Mouse (Mus musculus) ES-Bruce4 (cell line): ENCODE data around the gene Lim2. TPM values are rescaled to one million over a fixed set of nuclear protein-coding genes. Genes with fewer than 3 reads are reported as not detected.

ENCODE experiments used
- H3K27ac ChIP-seq: 2 replicates; pipeline ENCODE4 v1.5.1; 2012; ENCODE audit warnings: low read length, inconsistent platforms; ENCODE audit not compliant: insufficient read depth
- H3K27me3 ChIP-seq: 2 replicates; pipeline ENCODE4 v1.6.1; 2012; ENCODE audit warnings: mild to moderate bottlenecking, low read length, inconsistent platforms; ENCODE audit not compliant: control insufficient read depth, poor library complexity, insufficient read depth, severe bottlenecking
- H3K36me3 ChIP-seq: 2 replicates; pipeline ENCODE4 v1.6.1; 2012; ENCODE audit warnings: inconsistent platforms, mild to moderate bottlenecking, low read length, moderate library complexity; ENCODE audit not compliant: control insufficient read depth, poor library complexity, insufficient read depth, severe bottlenecking
- H3K4me1 ChIP-seq: one replicate; pipeline ENCODE4 v1.8.1; 2011; ENCODE audit warnings: low read length; ENCODE audit not compliant: control insufficient read depth, insufficient read depth
- H3K4me3 ChIP-seq: 2 replicates; pipeline ENCODE4 v1.5.1; 2011; ENCODE audit warnings: low read depth, mild to moderate bottlenecking, low read length
- H3K9ac ChIP-seq: 2 replicates; pipeline ENCODE4 v1.6.1; 2012; ENCODE audit warnings: low read depth, mild to moderate bottlenecking, inconsistent platforms; ENCODE audit not compliant: poor library complexity, severe bottlenecking
- H3K9me3 ChIP-seq: replicated peaks from 2 replicates; pipeline ENCODE4 v1.6.1; 2012; ENCODE audit warnings: mild to moderate bottlenecking, low read length, inconsistent platforms; ENCODE audit not compliant: control insufficient read depth, poor library complexity, insufficient read depth, severe bottlenecking
- CTCF ChIP-seq: IDR thresholded peaks from one replicate; pipeline ENCODE4 v1.8.1; 2011; ENCODE audit warnings: low read depth, low read length
- EP300 ChIP-seq: IDR thresholded peaks from 2 replicates; pipeline ENCODE4 v1.6.1; 2011; ENCODE audit warnings: low read depth, low read length; ENCODE audit not compliant: insufficient read depth
- POLR2A ChIP-seq: IDR thresholded peaks from one replicate; pipeline ENCODE4 v1.8.1; 2011; ENCODE audit warnings: low read length; ENCODE audit not compliant: insufficient read depth
- polyA plus RNA-seq: library from polyadenylated mRNA; stranded (reverse); fragments of >200 nt; gene quantifications from 2 replicates; pipeline ENCODE4 v1.2.4, GENCODE M21; 2011; ENCODE audit warnings: low read depth; ENCODE audit not compliant: missing spikeins, insufficient read depth, insufficient read length

Lim2 gene
- polyA plus RNA-seq, 1 experiment: 0.27 TPM

DNA sequence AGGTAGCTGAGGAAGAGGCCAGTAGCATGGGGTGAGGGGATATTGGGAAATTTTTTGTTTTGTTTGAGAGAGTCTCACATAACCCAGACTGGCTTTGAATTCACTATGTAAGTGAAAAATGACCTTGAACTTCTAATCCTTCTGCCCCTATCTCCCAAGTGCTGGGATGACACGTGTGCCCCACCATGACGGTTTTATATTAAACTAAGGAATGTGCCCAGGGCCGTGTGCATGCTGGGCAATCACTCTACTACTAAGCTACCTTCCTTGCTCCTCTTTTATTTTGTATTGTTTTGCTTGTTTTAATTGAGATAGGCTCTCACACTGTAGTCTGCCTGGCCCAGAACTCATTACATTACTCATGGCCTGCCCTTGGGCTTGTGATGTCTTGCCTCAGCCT, 13.6 kb downstream of the Lim2 start:
- Histone ChIP-seq H3K27ac (no peak overlapping the region), H3K9ac (no peak overlapping the region), H3K4me1 (peaks cover 4% of the 10 kb centered on the region), H3K36me3 (no peaks in the 10 kb centered on the region), H3K4me3 (no peak overlapping the region), H3K9me3 (no peaks in the 10 kb centered on the region), H3K27me3 (no peaks in the 10 kb centered on the region)
- no peak for TF ChIP-seq POLR2A
- no peak for TF ChIP-seq EP300
- no peak for TF ChIP-seq CTCF

DNA sequence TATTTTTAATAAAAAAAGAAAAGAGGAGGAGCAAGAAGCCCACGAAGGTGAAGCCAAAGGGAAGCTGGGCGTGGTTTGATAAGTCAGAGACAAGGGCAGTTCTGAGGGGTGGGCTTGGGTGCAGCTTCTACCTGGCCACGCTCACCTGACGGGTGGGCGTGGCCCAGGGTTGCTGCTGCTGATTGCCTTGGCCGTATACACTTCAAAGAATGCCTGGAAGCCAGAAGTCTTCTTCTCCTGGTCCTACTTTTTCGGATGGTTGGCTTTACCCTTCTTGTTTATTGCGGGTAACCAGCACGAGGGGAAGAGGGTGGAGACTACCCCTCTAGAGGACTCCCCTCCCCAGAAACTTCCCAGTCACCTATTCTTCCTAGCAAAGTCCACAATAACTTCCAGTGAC, 15.2 kb downstream of the Lim2 start:
- Histone ChIP-seq H3K4me3 (peak overlapping the region; percentile 80), H3K36me3 (no peaks in the 10 kb centered on the region), H3K9ac (peak overlapping the region; percentile 24; the same call in 1 of the 2 replicates), H3K27ac (peak overlapping the region; percentile 54), H3K9me3 (no peaks in the 10 kb centered on the region), H3K27me3 (no peaks in the 10 kb centered on the region), H3K4me1 (peaks cover 4% of the 10 kb centered on the region)
- TF ChIP-seq POLR2A: no peak
- no peak for TF ChIP-seq CTCF
- TF ChIP-seq EP300: no peak

GRCm38 (mm10) chr7:43443126-43443916, 15.9 kb downstream of the Lim2 start:
- Histone ChIP-seq H3K9me3 (no peaks in the 10 kb centered on the region), H3K27ac (peak overlapping the region; percentile 54), H3K4me1 (peaks cover 4% of the 10 kb centered on the region), H3K4me3 (peak overlapping the region; percentile 80), H3K27me3 (no peaks in the 10 kb centered on the region), H3K9ac (peak overlapping the region; percentile 24; the same call in 1 of the 2 replicates), H3K36me3 (no peaks in the 10 kb centered on the region)
- TF ChIP-seq EP300 (no peak), POLR2A (no peak), CTCF (no peak)

DNA sequence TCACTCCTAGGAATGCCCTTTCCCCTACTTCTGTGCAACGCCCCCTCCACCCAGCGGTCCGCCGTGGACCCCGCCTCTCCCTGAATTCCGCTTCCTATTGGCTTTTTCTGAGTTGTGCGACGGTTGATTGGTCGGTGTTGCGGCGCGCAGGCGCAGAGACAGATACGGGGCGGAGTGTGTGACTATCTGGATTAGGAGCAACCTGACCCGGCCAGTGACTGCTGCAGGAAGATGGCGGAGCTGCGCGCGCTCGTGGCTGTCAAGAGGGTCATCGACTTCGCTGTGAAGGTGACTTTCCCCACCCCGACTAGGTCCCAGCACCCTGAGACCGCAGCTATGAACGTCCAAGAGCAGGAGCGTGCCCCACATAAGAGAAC, 16.4 kb downstream of the Lim2 start, which contains the start of the genes Etfb and Gm45233:
Gene Etfb (plus strand): TSS at position 167 of the 377 bp plus-strand sequence.
Gene Gm45233 (plus strand): TSS at position 212 of the 377 bp plus-strand sequence.
- H3K27me3 ChIP-seq: no peaks in the 10 kb centered on the region
- no peaks in the 10 kb centered on the region for H3K36me3 ChIP-seq
- peak within 1 kb of the TSS; percentile 54 for H3K27ac ChIP-seq
- peak within 1 kb of the TSS; percentile 80 for H3K4me3 ChIP-seq
- H3K4me1 ChIP-seq: peaks cover 4% of the 10 kb centered on the region
- TF ChIP-seq CTCF (no peak), EP300 (no peak), POLR2A (peak; percentile 79)
- no peaks in the 10 kb centered on the region for H3K9me3 ChIP-seq
- peak within 1 kb of the TSS; percentile 59 for H3K9ac ChIP-seq

DNA sequence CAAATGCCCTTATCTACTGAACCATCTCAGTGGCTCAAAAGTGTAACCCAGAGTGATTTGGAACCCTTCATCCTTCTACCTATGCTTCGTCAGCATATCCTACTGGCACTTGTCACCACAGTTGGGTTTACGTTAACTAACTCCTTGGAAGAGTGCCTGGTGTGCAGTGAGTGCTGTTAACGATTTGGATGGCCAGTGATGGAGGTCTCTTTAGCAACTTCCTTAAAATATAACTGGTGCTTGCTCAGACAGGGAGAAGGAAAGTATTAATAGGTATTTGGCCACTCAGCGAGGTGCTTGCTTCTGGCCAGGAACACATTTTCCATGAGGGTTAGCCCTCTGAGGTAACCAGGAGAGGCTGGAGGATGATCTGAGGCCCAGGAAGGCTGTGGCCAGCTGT, 20.3 kb downstream of the Lim2 start:
- no peak overlapping the region for H3K27ac ChIP-seq
- H3K9ac ChIP-seq: no peak overlapping the region
- no peaks in the 10 kb centered on the region for H3K27me3 ChIP-seq
- no peak overlapping the region for H3K4me3 ChIP-seq
- H3K36me3 ChIP-seq: no peaks in the 10 kb centered on the region
- no peaks in the 10 kb centered on the region for H3K9me3 ChIP-seq
- H3K4me1 ChIP-seq: no peaks in the 10 kb centered on the region
- no peak for TF ChIP-seq EP300
- TF ChIP-seq CTCF: no peak
- no peak for TF ChIP-seq POLR2A

DNA sequence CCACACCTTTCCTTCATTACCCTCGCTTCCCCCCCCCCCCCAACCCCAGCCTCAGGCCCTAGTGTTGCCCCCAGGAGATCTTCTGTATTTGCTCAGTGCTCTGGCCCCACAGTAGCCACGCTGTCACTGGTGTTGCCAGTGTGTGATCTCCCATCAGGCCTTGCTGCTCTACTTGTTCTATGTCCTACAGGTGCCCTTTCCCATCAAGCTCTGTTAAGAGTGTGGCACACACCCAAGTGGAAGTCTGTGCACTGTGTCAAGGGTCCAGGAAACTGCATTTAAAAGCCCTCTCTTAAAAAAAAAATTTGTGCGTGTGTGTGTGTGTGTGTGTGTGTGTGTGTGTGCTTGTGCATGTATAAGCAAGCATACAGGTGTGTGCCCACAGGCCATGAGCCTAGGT, 20.8 kb downstream of the Lim2 start:
- no peak overlapping the region for H3K27ac ChIP-seq
- no peak overlapping the region for H3K4me3 ChIP-seq
- TF ChIP-seq CTCF (no peak), POLR2A (no peak), EP300 (no peak)
- H3K36me3 ChIP-seq: no peaks in the 10 kb centered on the region
- no peak overlapping the region for H3K9ac ChIP-seq
- H3K27me3 ChIP-seq: no peaks in the 10 kb centered on the region
- H3K4me1 ChIP-seq: no peaks in the 10 kb centered on the region
- H3K9me3 ChIP-seq: no peaks in the 10 kb centered on the region
